Mouse (Mus musculus) erythroblast, adult 5-6 weeks (primary cell): ENCODE measurements around the gene Stat4. TPM values are rescaled to one million over a fixed set of nuclear protein-coding genes. Genes with fewer than 3 reads are reported as not detected.
"Not testable (repeated sequence)": the region's sequence is repeated elsewhere in the genome, so short reads cannot be mapped to it uniquely, and the experiment has no call there.

ENCODE experiments used
- ATAC-seq: replicated peaks from 2 replicates; pipeline ENCODE4 v1.8.0; 2016; ENCODE audit warnings: moderate number of reproducible peaks, mild to moderate bottlenecking, moderate TSS enrichment, inconsistent platforms; ENCODE audit not compliant: poor library complexity, low FRiP score, severe bottlenecking
- total RNA-seq, 2 experiments: library from RNA; stranded (forward) in 1 of 2; stranded (reverse) in 1 of 2; fragments of 150-400 nt in 1 of 2; fragments of 200-764, 138-1000 nt in 1 of 2; gene quantifications; 2 replicates each; pipeline versions ENCODE4 v1.2.3 to v1.2.4; 2015 to 2017; ENCODE audit warnings: low replicate concordance in 2 of 2

The Stat4 gene
- total RNA-seq, 2 experiments from 2014 or later = 7.1 to 8.3 TPM

DNA sequence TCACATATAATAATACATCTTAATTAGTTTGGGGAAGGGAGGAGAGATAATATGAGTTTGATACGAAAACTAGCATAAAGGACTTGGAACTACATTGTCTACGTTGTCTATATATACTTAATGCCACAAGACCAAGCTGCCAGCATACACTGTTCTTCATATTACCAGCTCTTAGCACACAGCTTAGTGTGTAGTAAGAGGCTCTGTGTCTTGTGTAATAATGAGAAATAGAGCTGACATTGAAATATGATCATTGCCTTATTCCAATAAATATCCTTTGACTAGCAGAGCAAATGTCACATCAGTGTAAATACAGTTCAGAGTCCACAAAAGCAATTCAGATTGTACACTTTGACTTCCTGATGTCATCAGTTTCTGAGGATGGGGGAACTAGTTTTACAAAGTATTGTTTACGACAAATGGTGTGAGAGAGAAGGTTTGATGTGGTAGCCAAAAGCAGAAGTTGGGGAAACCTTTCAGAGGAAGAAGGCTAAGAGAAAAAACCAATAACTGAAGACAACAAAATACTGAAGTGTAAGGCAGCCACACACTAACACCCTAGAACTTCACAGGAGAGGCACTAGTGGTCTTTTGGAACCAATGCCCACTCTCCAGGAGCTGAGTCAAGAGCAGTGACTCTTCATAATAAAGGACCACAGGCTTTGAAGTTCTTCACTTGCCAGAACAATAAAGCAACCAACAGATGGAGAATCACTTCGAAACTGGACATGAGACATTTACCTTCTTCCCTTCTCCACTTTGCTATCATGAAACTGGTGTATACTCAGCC is 35.2 kb downstream of the Stat4 start:
- no peak for ATAC-seq

DNA sequence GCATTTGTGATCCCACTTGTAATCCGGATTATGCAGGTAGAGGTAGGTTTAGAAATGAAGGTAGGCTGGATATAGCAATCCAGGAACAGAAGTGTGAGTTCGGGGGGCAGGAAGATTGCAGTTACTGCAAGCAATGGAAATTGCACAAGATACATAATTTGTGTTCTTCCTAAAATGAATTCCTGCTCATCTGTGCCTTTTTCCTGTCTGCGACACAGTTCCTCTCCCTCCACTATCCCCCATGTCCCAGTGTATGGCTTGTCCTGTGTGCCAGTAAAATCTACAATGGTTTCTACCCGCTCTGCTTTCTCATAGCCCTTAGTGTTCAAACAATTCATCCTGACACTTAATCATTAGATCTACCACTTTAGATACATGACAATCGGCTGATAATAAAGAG is 41.7 kb downstream of the Stat4 start:
- no peak for ATAC-seq

GRCm38 (mm10) chr1:52034816-52035752 is 48.1 kb downstream of the Stat4 start:
- no peak for ATAC-seq

- ATAC-seq = no peak
These were observed 52.2 kb downstream of the Stat4 start for GRCm38 (mm10) chr1:52039151-52039550.

DNA sequence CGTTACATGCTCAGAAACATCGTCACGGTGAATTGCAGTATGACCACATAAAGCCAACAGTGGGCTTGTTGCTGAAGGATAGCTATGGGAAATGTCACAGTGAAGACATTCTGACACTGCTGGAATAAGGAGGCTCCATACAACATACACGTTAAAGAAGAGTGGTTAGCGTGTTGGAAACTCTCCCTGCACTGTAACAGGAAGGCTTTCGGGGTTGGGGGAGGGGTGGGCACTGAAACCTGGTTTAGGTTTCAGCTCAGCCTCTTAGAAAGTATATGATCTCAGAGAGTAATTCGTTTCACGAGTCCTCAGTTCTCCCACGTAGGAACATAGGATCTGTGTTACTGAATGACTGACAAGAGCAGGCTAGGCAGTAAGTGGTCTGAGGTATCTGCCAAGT is 52.7 kb downstream of the Stat4 start:
- ATAC-seq = no peak

GRCm38 (mm10) chr1:52040366-52041061 is 53.6 kb downstream of the Stat4 start:
- ATAC-seq = no peak

- no peak for ATAC-seq
These were observed 56.2 kb downstream of the Stat4 start for GRCm38 (mm10) chr1:52043191-52043590.

DNA sequence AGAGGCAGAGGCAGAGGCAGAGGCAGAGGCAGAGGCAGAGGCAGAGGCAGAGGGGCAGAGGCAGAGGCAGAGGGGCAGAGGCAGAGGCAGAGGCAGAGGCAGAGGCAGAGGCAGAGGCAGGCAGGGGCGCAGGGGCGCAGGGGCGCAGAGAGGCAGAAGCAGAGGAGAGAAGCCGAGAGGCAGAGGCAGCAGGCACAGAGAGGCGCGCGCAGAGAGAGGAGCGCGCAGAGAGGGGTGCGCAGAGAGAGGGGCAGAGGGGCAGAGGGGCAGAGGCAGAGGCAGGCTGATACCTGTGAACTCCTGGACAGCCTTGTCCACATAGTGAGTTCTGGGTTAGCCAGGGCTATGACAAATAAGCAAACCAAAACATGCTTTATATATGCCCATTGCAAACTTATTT is 59.9 kb downstream of the Stat4 start:
- ATAC-seq = not testable (repeated sequence)

DNA sequence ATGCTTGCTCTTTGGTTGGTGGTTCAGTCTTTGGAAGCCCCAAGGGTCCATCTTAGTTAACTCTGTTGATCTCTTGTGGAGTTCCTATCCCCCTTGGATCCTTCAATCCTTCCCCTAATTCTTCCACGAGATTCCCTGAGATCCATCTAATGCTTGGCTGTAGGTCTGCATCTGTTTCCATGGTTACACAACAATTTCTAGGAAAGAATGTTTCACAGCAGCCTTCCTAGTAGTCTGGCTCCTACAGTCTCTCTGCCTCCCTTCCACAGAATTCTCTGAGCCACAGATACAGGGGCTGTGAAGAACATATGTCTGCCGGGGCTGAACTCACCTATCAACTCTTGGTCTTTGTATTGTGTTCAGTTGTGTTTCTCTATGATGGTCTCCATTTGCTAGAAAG is 61.8 kb downstream of the Stat4 start:
- no peak for ATAC-seq

- no peak for ATAC-seq
These were observed 62.9 kb downstream of the Stat4 start for GRCm38 (mm10) chr1:52049827-52050226.

DNA sequence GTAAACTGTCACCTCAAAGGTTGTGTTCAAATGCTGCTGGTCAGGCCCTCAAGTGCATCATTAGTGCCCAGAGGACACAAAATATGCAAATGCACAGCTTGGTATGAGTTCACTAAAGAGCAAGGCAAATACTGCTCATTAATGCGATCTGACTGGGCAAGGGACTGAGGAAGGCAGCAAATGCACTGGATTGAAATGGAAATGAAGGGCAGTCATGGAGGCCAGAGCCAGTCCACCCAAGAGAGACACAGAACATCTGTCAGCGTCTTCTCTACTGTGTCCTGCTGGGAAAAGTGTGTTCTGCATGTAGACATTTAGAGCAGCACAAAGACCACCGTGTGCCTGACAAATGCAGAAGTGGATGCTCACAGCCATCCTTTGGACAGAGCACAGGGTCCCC is 64.6 kb downstream of the Stat4 start:
- no peak for ATAC-seq

GRCm38 (mm10) chr1:52052910-52053309 is 66.0 kb downstream of the Stat4 start:
- ATAC-seq = no peak

GRCm38 (mm10) chr1:52055947-52056346 is 69.0 kb downstream of the Stat4 start:
- no peak for ATAC-seq

GRCm38 (mm10) chr1:52057153-52057552 is 70.2 kb downstream of the Stat4 start:
- ATAC-seq = no peak

DNA sequence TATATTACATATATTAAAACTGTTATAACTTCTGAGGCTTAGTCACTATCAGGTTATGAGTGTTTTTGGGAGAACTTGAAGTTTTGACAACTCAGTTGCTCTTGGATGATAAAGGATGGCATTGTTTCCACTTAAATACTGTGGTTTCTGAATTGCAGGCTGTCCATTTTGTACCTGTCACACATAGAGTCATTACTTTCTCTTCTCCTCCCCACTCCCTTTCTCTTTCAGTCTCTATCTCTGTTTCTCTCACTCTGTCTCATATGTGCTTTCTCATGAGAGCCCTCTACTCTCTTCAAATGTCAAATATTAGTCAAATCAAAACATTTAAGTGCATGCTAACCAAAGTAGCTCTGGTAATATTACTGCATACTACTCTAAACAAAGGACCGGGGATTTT is 79.3 kb downstream of the Stat4 start:
- no peak for ATAC-seq

GRCm38 (mm10) chr1:52066694-52067093 is 79.7 kb downstream of the Stat4 start:
- ATAC-seq = no peak

- no peak for ATAC-seq
These were observed 92.9 kb downstream of the Stat4 start for GRCm38 (mm10) chr1:52079724-52080367.

GRCm38 (mm10) chr1:52080375-52080774 is 93.4 kb downstream of the Stat4 start:
- ATAC-seq = no peak

GRCm38 (mm10) chr1:52086236-52086635 is 99.3 kb downstream of the Stat4 start:
- ATAC-seq = no peak

GRCm38 (mm10) chr1:52087128-52087527 is 100.2 kb downstream of the Stat4 start:
- no peak for ATAC-seq
